Mouse (Mus musculus) liver, embryonic 16.5 days (tissue): ENCODE results near the gene B3gnt2. TPM values are rescaled to one million over a fixed set of nuclear protein-coding genes. Genes with fewer than 3 reads are reported as not detected.

ENCODE experiments used
- ATAC-seq: fragments of 200-750 bp; cut with Nextera tagmentation; 2 replicates; pipeline ENCODE4 v1.8.0; 2017; ENCODE audit warnings: low read depth, mild to moderate bottlenecking, moderate number of reproducible peaks, moderate library complexity
- H3K27ac ChIP-seq: fragments of 300-500 bp; sonication (generic); 2 replicates; pipeline ENCODE4 v1.5.1; 2014; ENCODE audit warnings: mild to moderate bottlenecking, low read length
- H3K27me3 ChIP-seq: fragments of 300-500 bp; sonication (generic); 2 replicates; pipeline ENCODE4 v1.6.1; 2014; ENCODE audit warnings: low read depth, low read length, mixed read lengths; ENCODE audit not compliant: control insufficient read depth, insufficient read depth
- H3K36me3 ChIP-seq: fragments of 300-500 bp; sonication (generic); 2 replicates; pipeline ENCODE4 v1.6.1; 2014; ENCODE audit warnings: mild to moderate bottlenecking; ENCODE audit not compliant: control insufficient read depth, insufficient read depth
- H3K4me1 ChIP-seq: fragments of 300-500 bp; sonication (generic); 2 replicates; pipeline ENCODE4 v1.6.1; 2014; ENCODE audit warnings: low read depth, low read length, mixed read lengths; ENCODE audit not compliant: control insufficient read depth
- H3K4me2 ChIP-seq: fragments of 300-500 bp; sonication (generic); 2 replicates; pipeline ENCODE4 v1.6.1; 2014; ENCODE audit warnings: low read depth, low read length, mixed read lengths
- H3K4me3 ChIP-seq: fragments of 300-500 bp; sonication (generic); 2 replicates; pipeline ENCODE4 v1.5.1; 2014; ENCODE audit warnings: low read depth, mild to moderate bottlenecking, low read length
- H3K9ac ChIP-seq: fragments of 300-500 bp; sonication (generic); 2 replicates; pipeline ENCODE4 v1.6.1; 2014; ENCODE audit warnings: low read depth, low read length
- H3K9me3 ChIP-seq: fragments of 300-500 bp; sonication (generic); replicated peaks from 2 replicates; pipeline ENCODE4 v1.6.1; 2016; ENCODE audit warnings: low read length; ENCODE audit not compliant: control insufficient read depth
- WGBS: fragments of 180-500 bp; shearing (Covaris S2); extraction: QIAGEN DNeasy Blood & Tissue Kit; methylation state at CpG from one replicate; pipeline ENCODE4 v1.1.7; 2014; ENCODE audit not compliant: insufficient replicate concordance; 5-methylcytosine and 5-hydroxymethylcytosine counted together
- polyA plus RNA-seq: library from polyadenylated mRNA; unstranded; fragments of >200 nt; fragmentation: Nextera tagmentation; extraction: Ambion mirVana; gene quantifications from 2 replicates; pipeline ENCODE4 v1.2.1, GENCODE M21; 2015

The B3gnt2 gene
- polyA plus RNA-seq, 1 experiment from 2014 or later: 6.6 TPM

DNA sequence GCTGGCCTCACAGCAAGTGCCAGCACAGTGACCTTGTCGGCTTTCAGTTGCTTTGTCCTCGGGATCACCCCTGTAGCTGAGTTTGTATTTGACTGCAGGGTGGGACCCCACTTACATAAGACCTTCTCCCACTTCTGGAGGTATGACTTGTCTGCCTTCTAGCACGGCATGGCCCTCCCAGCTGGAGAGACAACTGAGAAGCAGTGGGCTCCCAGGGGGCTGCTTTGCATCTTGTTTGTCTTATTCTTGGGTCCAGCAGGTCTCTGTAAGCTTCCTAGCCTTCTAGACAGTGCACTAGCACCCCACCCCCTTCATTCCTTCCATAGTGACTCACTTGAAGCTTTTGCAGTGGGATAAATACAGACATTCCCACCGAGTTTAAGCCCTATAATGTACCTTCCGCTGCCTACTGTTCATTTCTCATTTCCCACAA is 30.6 kb downstream of the B3gnt2 start:
- H3K27ac ChIP-seq: no peak overlapping the region
- H3K36me3 ChIP-seq: peaks cover 3% of the 10 kb centered on the region; the same call in 1 of the 2 replicates
- WGBS: 57% methylated on average over 5 of the region's 5 CpGs
- H3K9me3 ChIP-seq: no peaks in the 10 kb centered on the region
- no peak for ATAC-seq
- H3K4me2 ChIP-seq: no peak overlapping the region
- no peaks in the 10 kb centered on the region for H3K27me3 ChIP-seq
- no peak overlapping the region for H3K4me3 ChIP-seq
- H3K4me1 ChIP-seq: no peaks in the 10 kb centered on the region; the same call in 1 of the 2 replicates
- no peak overlapping the region for H3K9ac ChIP-seq

- no peaks in the 10 kb centered on the region for H3K9me3 ChIP-seq
- no peaks in the 10 kb centered on the region; the same call in 1 of the 2 replicates for H3K4me1 ChIP-seq
- no peak overlapping the region for H3K27ac ChIP-seq
- 84% methylated on average over 15 of the region's 15 CpGs for WGBS
- H3K9ac ChIP-seq: no peak overlapping the region
- no peak overlapping the region for H3K4me2 ChIP-seq
- ATAC-seq: no peak
- H3K27me3 ChIP-seq: no peaks in the 10 kb centered on the region
- peaks cover 1% of the 10 kb centered on the region; the same call in 1 of the 2 replicates for H3K36me3 ChIP-seq
- H3K4me3 ChIP-seq: no peak overlapping the region
These were observed 31.7 kb downstream of the B3gnt2 start for GRCm38 (mm10) chr11:22828988-22829632.

- no peaks in the 10 kb centered on the region for H3K27me3 ChIP-seq
- 68% methylated on average over 4 of the region's 4 CpGs for WGBS
These were observed 33.2 kb downstream of the B3gnt2 start for GRCm38 (mm10) chr11:22827514-22828080.

GRCm38 (mm10) chr11:22826665-22827064 is 34.1 kb downstream of the B3gnt2 start:
- Histone ChIP-seq H3K4me2 (no peak overlapping the region), H3K9ac (no peak overlapping the region), H3K4me1 (no peaks in the 10 kb centered on the region; the same call in 1 of the 2 replicates), H3K4me3 (no peak overlapping the region), H3K27me3 (no peaks in the 10 kb centered on the region), H3K9me3 (no peaks in the 10 kb centered on the region), H3K36me3 (no peaks in the 10 kb centered on the region), H3K27ac (no peak overlapping the region)
- ATAC-seq: no peak
- 76% methylated on average over 6 of the region's 6 CpGs for WGBS

More at GRCm38 (mm10) chr11:22827514-22828080, 33.2 kb downstream of the B3gnt2 start:
- Histone ChIP-seq H3K4me3 (no peak overlapping the region), H3K4me1 (no peaks in the 10 kb centered on the region; the same call in 1 of the 2 replicates), H3K9me3 (no peaks in the 10 kb centered on the region), H3K27ac (no peak overlapping the region), H3K9ac (no peak overlapping the region), H3K4me2 (no peak overlapping the region), H3K36me3 (no peaks in the 10 kb centered on the region)
- ATAC-seq: no peak

DNA sequence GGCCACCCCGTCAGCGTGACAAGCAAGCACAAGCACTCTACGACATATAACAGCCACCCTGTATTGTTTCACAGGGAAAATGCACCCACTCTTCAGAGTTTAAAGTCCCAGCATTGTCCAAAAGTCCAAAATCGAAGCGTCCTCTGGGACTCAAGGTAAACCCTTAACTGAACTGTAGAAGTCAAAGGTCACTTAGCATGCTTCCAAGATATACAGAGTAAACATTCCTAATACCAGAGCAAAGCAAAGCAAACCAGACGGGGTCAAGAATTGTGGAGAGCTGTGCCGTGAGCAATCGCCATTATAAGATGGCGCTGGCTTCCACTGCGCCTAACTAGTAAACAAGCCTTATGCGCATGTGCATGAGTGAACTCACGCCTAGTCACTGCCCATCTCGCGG is 34.7 kb downstream of the B3gnt2 start:
- H3K27me3 ChIP-seq: no peaks in the 10 kb centered on the region
- H3K4me3 ChIP-seq: no peak overlapping the region
- H3K9me3 ChIP-seq: no peaks in the 10 kb centered on the region
- H3K4me2 ChIP-seq: no peak overlapping the region
- H3K27ac ChIP-seq: no peak overlapping the region
- 79% methylated on average over 14 of the region's 14 CpGs for WGBS
- no peaks in the 10 kb centered on the region; the same call in 1 of the 2 replicates for H3K4me1 ChIP-seq
- H3K36me3 ChIP-seq: no peaks in the 10 kb centered on the region
- no peak overlapping the region for H3K9ac ChIP-seq
- ATAC-seq: no peak

DNA sequence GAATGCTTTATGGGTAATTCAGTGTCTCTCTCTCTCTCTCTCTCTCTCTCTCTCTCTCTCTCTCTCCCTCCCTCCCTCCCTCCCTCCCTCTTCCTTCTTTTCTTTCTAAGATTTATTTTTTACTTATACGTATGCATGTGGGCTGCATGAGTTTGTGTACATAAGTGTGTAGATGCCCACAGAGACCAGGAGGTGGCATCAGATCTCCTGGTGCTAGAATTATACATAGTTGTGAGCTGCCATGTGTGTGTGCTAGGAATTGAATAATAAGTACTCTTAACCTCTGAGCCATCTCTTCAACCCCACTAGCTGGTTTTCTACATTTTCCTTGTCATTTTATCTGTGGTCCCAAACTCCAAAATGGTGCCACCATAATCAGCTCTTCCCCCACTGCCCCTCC is 35.2 kb downstream of the B3gnt2 start:
- Histone ChIP-seq H3K9ac (no peak overlapping the region), H3K27me3 (no peaks in the 10 kb centered on the region), H3K36me3 (no peaks in the 10 kb centered on the region), H3K9me3 (no peaks in the 10 kb centered on the region), H3K4me2 (no peak overlapping the region), H3K4me3 (no peak overlapping the region), H3K27ac (no peak overlapping the region), H3K4me1 (no peaks in the 10 kb centered on the region)
- 64% methylated on average over 1 of the region's 1 CpGs for WGBS
- ATAC-seq: no peak

DNA sequence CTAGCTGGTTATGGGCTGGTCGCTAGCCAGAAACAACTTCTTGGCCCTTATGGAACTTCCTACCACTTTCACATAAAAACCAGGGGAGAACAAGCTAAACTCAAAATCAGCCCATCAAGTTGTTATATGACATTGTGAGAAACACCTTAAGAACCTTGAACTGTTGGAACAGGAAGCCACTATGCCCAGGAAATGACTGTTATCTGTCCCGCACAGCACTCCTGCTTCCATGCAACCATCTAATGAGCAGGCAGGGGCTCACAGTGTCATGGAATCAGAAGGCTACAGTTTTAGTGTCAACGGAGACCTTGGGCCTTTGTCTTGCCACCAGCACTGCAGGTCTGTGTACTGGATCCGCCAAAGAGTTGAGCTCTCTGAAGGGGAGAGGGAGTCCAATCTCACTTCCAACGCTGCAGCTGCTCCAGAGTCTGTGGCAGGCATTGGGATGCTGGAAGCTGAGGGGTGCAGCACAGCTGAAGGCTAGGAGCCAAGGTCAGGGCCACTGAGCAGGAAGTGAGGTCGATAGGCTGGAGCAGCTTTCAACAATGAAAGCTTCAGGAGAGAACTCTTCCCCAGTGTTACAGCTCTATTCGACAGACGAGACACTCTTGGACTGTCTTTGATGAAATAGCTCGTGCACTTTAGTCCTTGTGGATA is 36.6 kb downstream of the B3gnt2 start:
- H3K27ac ChIP-seq: no peak overlapping the region
- H3K27me3 ChIP-seq: no peaks in the 10 kb centered on the region
- H3K4me2 ChIP-seq: no peak overlapping the region
- H3K9ac ChIP-seq: no peak overlapping the region
- no peaks in the 10 kb centered on the region for H3K4me1 ChIP-seq
- WGBS: 27% methylated on average over 9 of the region's 9 CpGs
- H3K9me3 ChIP-seq: no peaks in the 10 kb centered on the region
- no peak overlapping the region for H3K4me3 ChIP-seq
- ATAC-seq: no peak
- H3K36me3 ChIP-seq: no peaks in the 10 kb centered on the region

DNA sequence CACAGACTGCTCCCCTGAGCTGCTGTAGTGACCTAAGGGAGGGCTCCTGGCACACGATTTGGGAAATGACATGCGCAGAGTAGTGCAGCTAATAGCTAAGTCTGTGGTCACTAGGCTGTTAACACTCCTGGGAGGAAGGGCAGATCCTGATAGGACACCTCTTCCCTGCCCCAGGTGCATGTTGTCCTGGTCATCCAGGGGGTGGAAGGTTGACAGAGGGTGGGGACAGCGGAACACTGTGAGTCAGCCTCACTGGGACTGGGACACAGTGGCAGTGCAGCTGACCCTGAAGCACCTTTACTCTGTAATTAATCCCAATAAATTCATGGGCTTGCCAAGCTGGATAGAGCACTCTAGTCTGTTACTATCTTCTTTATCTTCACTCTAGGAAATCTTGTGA is 39.5 kb downstream of the B3gnt2 start:
- H3K9ac ChIP-seq: no peak overlapping the region
- H3K4me2 ChIP-seq: no peak overlapping the region
- H3K27ac ChIP-seq: no peak overlapping the region
- H3K36me3 ChIP-seq: no peaks in the 10 kb centered on the region
- WGBS: 55% methylated on average over 3 of the region's 3 CpGs
- no peaks in the 10 kb centered on the region for H3K27me3 ChIP-seq
- H3K9me3 ChIP-seq: no peaks in the 10 kb centered on the region
- no peak for ATAC-seq
- no peak overlapping the region for H3K4me3 ChIP-seq
- no peaks in the 10 kb centered on the region for H3K4me1 ChIP-seq

DNA sequence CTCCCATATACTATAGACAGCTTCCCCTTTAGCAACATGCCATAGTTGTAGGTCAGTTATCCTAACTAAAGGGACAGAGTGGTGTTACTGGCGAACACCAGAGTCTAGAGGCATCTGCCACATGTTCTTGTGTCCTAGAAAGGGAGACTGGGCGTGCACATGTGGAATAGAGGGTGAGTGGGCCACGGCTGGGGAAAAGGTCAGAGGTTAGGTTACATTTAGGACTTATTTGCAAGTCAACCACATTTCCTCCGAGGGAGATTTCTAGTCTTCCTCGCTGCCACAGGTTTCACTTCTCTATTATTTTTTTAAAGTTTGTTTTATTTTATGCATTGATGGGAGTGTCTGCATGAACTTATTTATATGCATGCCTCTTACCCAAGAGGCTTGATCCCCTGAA is 42.4 kb downstream of the B3gnt2 start:
- no peak for ATAC-seq
- Histone ChIP-seq H3K27ac (no peak overlapping the region), H3K9me3 (no peaks in the 10 kb centered on the region), H3K27me3 (no peaks in the 10 kb centered on the region), H3K9ac (no peak overlapping the region), H3K36me3 (no peaks in the 10 kb centered on the region), H3K4me2 (no peak overlapping the region), H3K4me3 (no peak overlapping the region), H3K4me1 (peaks cover 4% of the 10 kb centered on the region; the same call in 1 of the 2 replicates)
- 34% methylated on average over 5 of the region's 5 CpGs for WGBS
